ENCODE assay signal across 16 mouse cellular contexts in the genomic region with DNA sequence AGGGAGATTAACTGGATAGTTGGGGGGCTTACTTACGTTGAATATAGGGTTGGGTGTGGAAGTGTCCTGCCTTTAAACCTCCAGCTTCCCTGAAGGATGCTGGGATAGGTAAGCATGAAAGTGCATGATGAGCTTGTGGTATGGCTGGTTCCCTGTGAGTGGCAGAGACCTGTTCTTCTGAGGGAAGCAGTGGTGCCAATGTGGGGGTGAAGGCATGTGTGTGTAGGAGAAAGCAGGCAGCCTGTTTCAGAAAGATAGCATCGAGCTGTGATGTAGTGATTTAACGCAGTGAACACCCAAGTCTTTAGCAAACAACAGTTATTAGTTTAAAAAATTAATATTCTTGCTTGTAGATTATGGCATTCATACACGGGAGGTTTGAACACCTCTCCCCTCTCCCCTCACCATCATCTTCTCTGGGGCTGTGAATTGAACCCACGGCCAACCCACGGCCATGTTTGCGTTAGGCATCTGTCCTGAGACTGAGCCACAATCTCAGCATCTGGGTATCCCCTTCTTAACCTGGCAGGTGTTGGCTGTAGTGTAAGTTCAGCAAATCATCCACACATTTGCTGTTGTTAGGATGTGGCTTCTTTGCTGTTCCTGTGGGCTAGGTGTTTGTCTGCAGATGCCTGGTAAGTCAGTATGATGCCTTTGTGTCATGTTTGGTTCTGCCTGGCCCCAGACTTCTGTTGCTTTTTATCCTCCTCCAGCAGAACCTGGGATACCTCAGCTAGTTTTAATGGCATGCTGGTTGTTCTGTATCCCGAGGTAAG. TPM values are rescaled to one million over a fixed set of nuclear protein-coding genes. Genes with fewer than 3 reads are reported as not detected.
DNase-seq lines count a peak whose midpoint lies in the region; ATAC-seq lines count a peak whose summit lies in the region.
"Had no signal": no experiment of that assay in that cellular context is flagged by ENCODE, and none has a peak within 500 bp of the region (broad histone marks: within the 10 kb centered on the region; RNA-seq: fewer than 3 reads in every experiment).

No protein-coding gene starts in this region.

- H3K4me1 ChIP-seq in hindbrain, embryonic 13.5 days (replicated peaks) = peaks cover 56% of the 10 kb centered on the region
- H3K4me1 ChIP-seq in hindbrain, embryonic 11.5 days (replicated peaks; ENCODE audit: control insufficient read depth, insufficient read depth, low read length) = peaks cover 10% of the 10 kb centered on the region
- peaks cover 81% of the 10 kb centered on the region for H3K4me1 ChIP-seq in limb, embryonic 12.5 days (replicated peaks)
- peaks cover 67% of the 10 kb centered on the region for H3K4me1 ChIP-seq in limb, embryonic 10.5 days

- H3K27ac ChIP-seq in hindbrain, embryonic 13.5 days = peak overlapping the region; percentile 25
- no peak overlapping the region for H3K27ac ChIP-seq in hindbrain, embryonic 11.5 days (ENCODE audit: low read depth, low read length)
- H3K27ac ChIP-seq in limb, embryonic 12.5 days = 0 out of 2 replicates have a peak overlapping the region, but pooled peaks have one; percentile 59
- no peak overlapping the region; the same call in 1 of the 2 replicates for H3K27ac ChIP-seq in limb, embryonic 10.5 days
- H3K27ac ChIP-seq: heart, adult 2 months; macrophage; midbrain, embryonic 13.5 days had no signal

- no peak overlapping the region for H3K4me3 ChIP-seq in hindbrain, embryonic 13.5 days
- no peak overlapping the region for H3K4me3 ChIP-seq in hindbrain, embryonic 11.5 days (ENCODE audit: low read depth, low read length)
- no peak overlapping the region for H3K4me3 ChIP-seq in limb, embryonic 12.5 days (replicated peaks)
- H3K4me3 ChIP-seq in limb, embryonic 10.5 days = no peak overlapping the region
- H3K4me3 ChIP-seq: erythroblast, embryonic 14.5 days; heart, adult 2 months; midbrain, embryonic 13.5 days had no signal

- 89% methylated on average over 8 of the region's 8 CpGs for WGBS in hindbrain, embryonic 13.5 days
- 83% methylated on average over 8 of the region's 8 CpGs for WGBS in hindbrain, embryonic 11.5 days
- 67% methylated on average over 8 of the region's 8 CpGs for WGBS in limb, embryonic 12.5 days
- WGBS in limb, embryonic 10.5 days = 89% methylated on average over 8 of the region's 8 CpGs

- no peak overlapping the region for H3K4me2 ChIP-seq in hindbrain, embryonic 13.5 days
- no peak overlapping the region for H3K4me2 ChIP-seq in hindbrain, embryonic 11.5 days (replicated peaks; ENCODE audit: low read depth, low read length)
- H3K4me2 ChIP-seq in limb, embryonic 12.5 days = no peak overlapping the region
- H3K4me2 ChIP-seq: lung, embryonic 14.5 days; midbrain, embryonic 13.5 days had no signal

- no peaks in the 10 kb centered on the region for H3K27me3 ChIP-seq in hindbrain, embryonic 13.5 days
- H3K27me3 ChIP-seq in hindbrain, embryonic 11.5 days (ENCODE audit: control insufficient read depth, insufficient read depth, low read length) = no peaks in the 10 kb centered on the region
- H3K27me3 ChIP-seq in limb, embryonic 12.5 days = no peaks in the 10 kb centered on the region
- H3K27me3 ChIP-seq in limb, embryonic 10.5 days (ENCODE audit: low read depth, poor library complexity, severe bottlenecking) = no peaks in the 10 kb centered on the region

- H3K36me3 ChIP-seq in hindbrain, embryonic 13.5 days = no peaks in the 10 kb centered on the region
- no peaks in the 10 kb centered on the region for H3K36me3 ChIP-seq in hindbrain, embryonic 11.5 days (ENCODE audit: control insufficient read depth, insufficient read depth, low read length)
- H3K36me3 ChIP-seq in limb, embryonic 12.5 days = no peaks in the 10 kb centered on the region; the same call in 1 of the 2 replicates
- H3K36me3 ChIP-seq in limb, embryonic 10.5 days = 0 out of 2 replicates have a peak, but pooled peaks cover 4% of the 10 kb centered on the region
- H3K36me3 ChIP-seq: midbrain, embryonic 13.5 days had no signal

- peak; percentile 15; the same call in 1 of the 2 replicates for ATAC-seq in cerebellum, adult (ENCODE audit: insufficient number of reproducible peaks, low FRiP score, low TSS enrichment)
- ATAC-seq in hindbrain, embryonic 13.5 days (ENCODE audit: low FRiP score) = no peak
- ATAC-seq in hindbrain, embryonic 11.5 days (ENCODE audit: low FRiP score) = no peak
- ATAC-seq in limb, embryonic 12.5 days (ENCODE audit: insufficient number of reproducible peaks, insufficient read depth, low FRiP score, low TSS enrichment, low read depth) = no peak
- ATAC-seq: midbrain, embryonic 13.5 days had no signal

- H3K9ac ChIP-seq in hindbrain, embryonic 13.5 days = no peak overlapping the region
- no peak overlapping the region for H3K9ac ChIP-seq in hindbrain, embryonic 11.5 days (ENCODE audit: low read depth, low read length)
- no peak overlapping the region for H3K9ac ChIP-seq in limb, embryonic 12.5 days (replicated peaks)
- H3K9ac ChIP-seq: lung, embryonic 14.5 days; midbrain, embryonic 13.5 days had no signal

- no peaks in the 10 kb centered on the region for H3K9me3 ChIP-seq in hindbrain, embryonic 13.5 days
- H3K9me3 ChIP-seq in hindbrain, embryonic 11.5 days (ENCODE audit: control insufficient read depth, low read length) = no peaks in the 10 kb centered on the region
- no peaks in the 10 kb centered on the region for H3K9me3 ChIP-seq in limb, embryonic 12.5 days
- no peaks in the 10 kb centered on the region for H3K9me3 ChIP-seq in limb, embryonic 10.5 days (replicated peaks)
- H3K9me3 ChIP-seq: midbrain, embryonic 13.5 days had no signal

- DNase-seq in cerebellum, postnatal 4 days (ENCODE audit: low spot score in 2 of 2) = no peak
- no peak for DNase-seq in hindbrain, embryonic 11.5 days (ENCODE audit: low spot score)
- DNase-seq in limb, embryonic 10.5 days (ENCODE audit: low spot score) = no peak
- peak; percentile 52 for DNase-seq in telencephalon, adult 2 months (ENCODE audit: low read depth, low spot score)
- DNase-seq in kidney, postnatal 25 days = no peak
- DNase-seq: adrenal gland, postnatal 10 days; heart, adult 2 months; kidney, adult 9 months; lung, embryonic 14.5 days; thymus, adult 2 months had no signal

RNA-seq across cellular contexts. Expression of gene Cdon, which starts 17.5 kb away (rescaled TPM):
- 5.0 and 7.9 TPM in 2 replicates for polyA plus RNA-seq in hindbrain, embryonic 13.5 days (2015; fragmentation: Nextera tagmentation; extraction: Ambion mirVana)
- polyA plus RNA-seq in hindbrain, embryonic 11.5 days (2014; fragmentation: Nextera tagmentation; extraction: Ambion mirVana) = 13.4 and 21.9 TPM in 2 replicates
- polyA plus RNA-seq in limb, embryonic 12.5 days (2016; fragmentation: Nextera tagmentation; extraction: Ambion mirVana) = 19.9 and 25.0 TPM in 2 replicates
- polyA plus RNA-seq in limb, embryonic 10.5 days (2016; fragmentation: Nextera tagmentation; extraction: Ambion mirVana) = 10.5 and 16.1 TPM in 2 replicates
- polyA plus RNA-seq: erythroblast, embryonic 14.5 days had no signal

Comparison
In these comparisons a context has a peak if more than half of its experiments do, and no peak if none do; other contexts are left out.
1. H3K27ac ChIP-seq: peak in hindbrain, embryonic 13.5 days (single experiment) and limb, embryonic 12.5 days (single experiment); none in hindbrain, embryonic 11.5 days (single experiment) and limb, embryonic 10.5 days (single experiment).